Mouse (Mus musculus) midbrain, embryonic 14.5 days (tissue): ENCODE results near the gene E130114P18Rik. TPM values are rescaled to one million over a fixed set of nuclear protein-coding genes. Genes with fewer than 3 reads are reported as not detected.

ENCODE experiments used
- ATAC-seq: fragments of 200-750 bp; cut with Nextera tagmentation; 2 replicates; pipeline ENCODE4 v1.8.0; 2017; ENCODE audit warnings: moderate number of reproducible peaks, moderate library complexity; ENCODE audit not compliant: low FRiP score, low TSS enrichment
- DNase-seq: peaks from one replicate; pipeline ENCODE4 v3.0.0-alpha.2; 2015
- H3K27ac ChIP-seq: fragments of 300-500 bp; sonication (generic); replicated peaks from 2 replicates; pipeline ENCODE4 v1.5.1; 2014; ENCODE audit warnings: mild to moderate bottlenecking, low read depth, low read length, moderate library complexity
- H3K27me3 ChIP-seq: fragments of 300-500 bp; sonication (generic); 2 replicates; pipeline ENCODE4 v1.6.1; 2014; ENCODE audit warnings: low read length, control low read depth, mixed read lengths; ENCODE audit not compliant: control insufficient read depth, insufficient read depth
- H3K36me3 ChIP-seq: fragments of 300-500 bp; sonication (generic); 2 replicates; pipeline ENCODE4 v1.6.1; 2014; ENCODE audit warnings: low read length, control low read depth; ENCODE audit not compliant: control insufficient read depth, insufficient read depth
- H3K4me1 ChIP-seq: fragments of 300-500 bp; sonication (generic); 2 replicates; pipeline ENCODE4 v1.6.1; 2014; ENCODE audit warnings: mild to moderate bottlenecking, antibody characterized with exemption, low read length, control low read depth; ENCODE audit not compliant: control insufficient read depth, insufficient read depth
- H3K4me2 ChIP-seq: fragments of 300-500 bp; sonication (generic); 2 replicates; pipeline ENCODE4 v1.6.1; 2014; ENCODE audit warnings: mild to moderate bottlenecking, low read length, moderate library complexity
- H3K4me3 ChIP-seq: fragments of 300-500 bp; sonication (generic); replicated peaks from 2 replicates; pipeline ENCODE4 v1.5.1; 2014; ENCODE audit warnings: low read depth, low read length
- H3K9ac ChIP-seq: fragments of 300-500 bp; sonication (generic); replicated peaks from 2 replicates; pipeline ENCODE4 v1.6.1; 2014; ENCODE audit warnings: mild to moderate bottlenecking, low read length, moderate library complexity
- H3K9me3 ChIP-seq: fragments of 300-500 bp; sonication (generic); 2 replicates; pipeline ENCODE4 v1.6.1; 2016; ENCODE audit warnings: low read length, control low read depth, mixed read lengths; ENCODE audit not compliant: control insufficient read depth
- WGBS: fragments of 180-500 bp; shearing (Covaris S2); extraction: QIAGEN DNeasy Blood & Tissue Kit; methylation state at CpG from one replicate; pipeline ENCODE4 v1.1.7; 2014; 5-methylcytosine and 5-hydroxymethylcytosine counted together
- polyA plus RNA-seq: library from polyadenylated mRNA; unstranded; fragments of >200 nt; fragmentation: Nextera tagmentation; extraction: Ambion mirVana; gene quantifications from 2 replicates; pipeline ENCODE4 v1.2.1, GENCODE M21; 2014

Gene E130114P18Rik
- polyA plus RNA-seq, 1 experiment from 2014 or later, result 22.4 TPM

- Histone ChIP-seq H3K4me3 (no peak overlapping the region), H3K4me1 (peaks cover 12% of the 10 kb centered on the region), H3K4me2 (no peak overlapping the region), H3K27ac (no peak overlapping the region), H3K9ac (no peak overlapping the region), H3K9me3 (no peaks in the 10 kb centered on the region), H3K27me3 (peaks cover 48% of the 10 kb centered on the region), H3K36me3 (no peaks in the 10 kb centered on the region)
- no peak for ATAC-seq
- no peak for DNase-seq
- 44% methylated on average over 4 of the region's 4 CpGs for WGBS
Measured at GRCm38 (mm10) chr4:97750401-97750800, 27.5 kb downstream of the E130114P18Rik start.

- peak; percentile 52; the same call in 1 of the 2 replicates for ATAC-seq
- Histone ChIP-seq H3K27ac (no peak overlapping the region), H3K4me2 (peak overlapping the region; percentile 71), H3K36me3 (no peaks in the 10 kb centered on the region), H3K27me3 (peaks cover 11% of the 10 kb centered on the region; the same call in 1 of the 2 replicates), H3K4me3 (peak overlapping the region; percentile 23), H3K4me1 (peaks cover 9% of the 10 kb centered on the region), H3K9me3 (no peaks in the 10 kb centered on the region), H3K9ac (no peak overlapping the region; the same call in 1 of the 2 replicates)
- 6% methylated on average over 19 of the region's 19 CpGs for WGBS
- DNase-seq, result no peak
Measured at GRCm38 (mm10) chr4:97746106-97746900, 31.6 kb downstream of the E130114P18Rik start.

GRCm38 (mm10) chr4:97745296-97746105 lies 32.4 kb downstream of the E130114P18Rik start:
- Histone ChIP-seq H3K9ac (no peak overlapping the region; the same call in 1 of the 2 replicates), H3K27me3 (0 out of 2 replicates have a peak, but pooled peaks cover 8% of the 10 kb centered on the region), H3K27ac (no peak overlapping the region), H3K4me2 (peak overlapping the region; percentile 71), H3K4me1 (0 out of 2 replicates have a peak, but pooled peaks cover 5% of the 10 kb centered on the region), H3K4me3 (peak overlapping the region; percentile 23), H3K36me3 (no peaks in the 10 kb centered on the region), H3K9me3 (no peaks in the 10 kb centered on the region)
- WGBS, result 5% methylated on average over 32 of the region's 32 CpGs
- ATAC-seq (peak; percentile 87; the same call in 1 of the 2 replicates), DNase-seq (peak; percentile 93)

- H3K9ac ChIP-seq, result no peak overlapping the region
- DNase-seq (no peak), ATAC-seq (no peak)
- H3K4me1 ChIP-seq, result 0 out of 2 replicates have a peak, but pooled peaks cover 5% of the 10 kb centered on the region
- H3K36me3 ChIP-seq, result no peaks in the 10 kb centered on the region
- no peak overlapping the region for H3K4me3 ChIP-seq
- 75% methylated on average over 5 of the region's 5 CpGs for WGBS
- H3K27me3 ChIP-seq, result no peaks in the 10 kb centered on the region
- no peaks in the 10 kb centered on the region for H3K9me3 ChIP-seq
- no peak overlapping the region for H3K4me2 ChIP-seq
- H3K27ac ChIP-seq, result no peak overlapping the region
Measured at GRCm38 (mm10) chr4:97743932-97744331, 33.9 kb downstream of the E130114P18Rik start.

GRCm38 (mm10) chr4:97733392-97733791 lies 44.5 kb downstream of the E130114P18Rik start:
- H3K4me3 ChIP-seq, result no peak overlapping the region
- no peak for ATAC-seq
- no peak for DNase-seq
- no peaks in the 10 kb centered on the region for H3K36me3 ChIP-seq
- H3K27me3 ChIP-seq, result no peaks in the 10 kb centered on the region
- H3K9me3 ChIP-seq, result no peaks in the 10 kb centered on the region
- H3K27ac ChIP-seq, result no peak overlapping the region
- no peak overlapping the region for H3K4me2 ChIP-seq
- H3K9ac ChIP-seq, result no peak overlapping the region
- WGBS, result 55% methylated on average over 1 of the region's 1 CpGs
- no peaks in the 10 kb centered on the region for H3K4me1 ChIP-seq

GRCm38 (mm10) chr4:97730416-97730815 lies 47.5 kb downstream of the E130114P18Rik start:
- DNase-seq, result no peak
- Histone ChIP-seq H3K4me1 (no peaks in the 10 kb centered on the region), H3K4me2 (no peak overlapping the region), H3K27ac (no peak overlapping the region), H3K9ac (no peak overlapping the region), H3K9me3 (no peaks in the 10 kb centered on the region), H3K27me3 (no peaks in the 10 kb centered on the region), H3K36me3 (no peaks in the 10 kb centered on the region), H3K4me3 (no peak overlapping the region)
- ATAC-seq, result no peak
- 91% methylated on average over 3 of the region's 3 CpGs for WGBS

- H3K4me1 ChIP-seq, result no peaks in the 10 kb centered on the region
- WGBS, result 54% methylated on average over 6 of the region's 6 CpGs
Measured at GRCm38 (mm10) chr4:97729999-97730398, 47.9 kb downstream of the E130114P18Rik start.

GRCm38 (mm10) chr4:97728520-97728919 lies 49.4 kb downstream of the E130114P18Rik start:
- Histone ChIP-seq H3K4me2 (no peak overlapping the region), H3K9ac (no peak overlapping the region), H3K4me1 (no peaks in the 10 kb centered on the region), H3K27ac (no peak overlapping the region), H3K36me3 (no peaks in the 10 kb centered on the region), H3K27me3 (no peaks in the 10 kb centered on the region), H3K4me3 (no peak overlapping the region), H3K9me3 (no peaks in the 10 kb centered on the region)
- WGBS, result 95% methylated on average over 4 of the region's 4 CpGs
- ATAC-seq (no peak), DNase-seq (no peak)

More at GRCm38 (mm10) chr4:97729999-97730398, 47.9 kb downstream of the E130114P18Rik start:
- H3K36me3 ChIP-seq, result no peaks in the 10 kb centered on the region
- no peak overlapping the region for H3K4me3 ChIP-seq
- no peak overlapping the region for H3K27ac ChIP-seq
- H3K9me3 ChIP-seq, result no peaks in the 10 kb centered on the region
- no peak overlapping the region for H3K9ac ChIP-seq
- DNase-seq (no peak), ATAC-seq (no peak)
- H3K4me2 ChIP-seq, result no peak overlapping the region
- H3K27me3 ChIP-seq, result no peaks in the 10 kb centered on the region
